Mouse (Mus musculus) skeletal muscle tissue, postnatal 0 days (tissue): Measurements from ENCODE around the gene Tent2. TPM values are rescaled to one million over a fixed set of nuclear protein-coding genes. Genes with fewer than 3 reads are reported as not detected.

Experiments used
- polyA plus RNA-seq: library from polyadenylated mRNA; unstranded; fragments of >200 nt; fragmentation: Nextera tagmentation; extraction: Ambion mirVana; gene quantifications from 2 replicates; pipeline ENCODE4 v1.2.1, GENCODE M21; 2015

Gene Tent2
- polyA plus RNA-seq: 26.6 and 27.4 TPM in 2 replicates

GRCm38 (mm10) chr13:93191831-93192645 lies at the start of gene Tent2:
Gene Tent2, minus strand, starts transcription at chr13:93192385.

GRCm38 (mm10) chr13:93144336-93145167 lies 47.6 kb downstream of the Tent2 start, which contains the start of gene Cmya5:
Gene Cmya5, minus strand, starts transcription at chr13:93144724.

Other genes starting within 250 kb of the Tent2 start
- 22.0 and 29.7 TPM in 2 replicates for gene Cmya5, start 47.7 kb downstream of the Tent2 start, polyA plus RNA-seq
- 11.3 and 12.7 TPM in 2 replicates for gene Homer1, start 107.2 kb upstream of the Tent2 start, polyA plus RNA-seq